8 mouse cellular contexts compared by ENCODE assay signal in genomic region chrX:71052481-71053216, GRCm38 (mm10). TPM values are rescaled to one million over a fixed set of nuclear protein-coding genes. Genes with fewer than 3 reads are reported as not detected.
A peak's percentile ranks its signal among the peaks of the same experiment; 100 is the strongest.
DNase-seq lines count a peak whose midpoint lies in the region; ATAC-seq lines count a peak whose summit lies in the region.

No protein-coding gene starts in this region.

- peak overlapping the region; percentile 55 for H3K4me3 ChIP-seq in forebrain, embryonic 12.5 days (replicated peaks)
- peak overlapping the region; percentile 55 for H3K4me3 ChIP-seq in intestine, embryonic 16.5 days (ENCODE audit: low read length)

- H3K4me2 ChIP-seq in forebrain, embryonic 12.5 days, result peak overlapping the region; percentile 67
- H3K4me2 ChIP-seq in intestine, embryonic 16.5 days (ENCODE audit: low read depth, low read length), result peak overlapping the region; percentile 71

- DNase-seq in gastrocnemius, adult 18-20 months (ENCODE audit: low spot score), result peak; percentile 4
- no peak for DNase-seq in gastrocnemius, adult 8-10 months (ENCODE audit: low spot score in 2 of 2)
- DNase-seq in R1 (ENCODE audit: low read depth, low spot score), result peak; percentile 19
- DNase-seq in lung, postnatal 14 days, result peak; percentile 26
- peak; percentile 15 for DNase-seq in splenic B cell, adult 2 months (ENCODE audit: low read depth, low spot score)
- no peak for DNase-seq in adrenal gland, postnatal 25 days

- peaks cover 13% of the 10 kb centered on the region for H3K4me1 ChIP-seq in forebrain, embryonic 12.5 days
- no peaks in the 10 kb centered on the region for H3K4me1 ChIP-seq in intestine, embryonic 16.5 days (ENCODE audit: control insufficient read depth, insufficient read depth, low read length)

- H3K9me3 ChIP-seq in forebrain, embryonic 12.5 days, result no peaks in the 10 kb centered on the region
- H3K9me3 ChIP-seq in intestine, embryonic 16.5 days (ENCODE audit: control insufficient read depth, low read length), result no peaks in the 10 kb centered on the region

- H3K27ac ChIP-seq in forebrain, embryonic 12.5 days, result peak overlapping the region; percentile 90
- H3K27ac ChIP-seq in intestine, embryonic 16.5 days (ENCODE audit: low read length), result no peak overlapping the region

- H3K27me3 ChIP-seq in forebrain, embryonic 12.5 days, result peaks cover 6% of the 10 kb centered on the region; the same call in 1 of the 2 replicates
- H3K27me3 ChIP-seq in intestine, embryonic 16.5 days (replicated peaks; ENCODE audit: control insufficient read depth, insufficient read depth, low read length), result peaks cover 28% of the 10 kb centered on the region
- no peaks in the 10 kb centered on the region for H3K27me3 ChIP-seq in splenic B cell, adult 2 months (ENCODE audit: control insufficient read depth, insufficient read depth, low read length, poor library complexity, severe bottlenecking)

- peak overlapping the region; percentile 68 for H3K9ac ChIP-seq in forebrain, embryonic 12.5 days
- no peak overlapping the region for H3K9ac ChIP-seq in intestine, embryonic 16.5 days (ENCODE audit: low read depth, low read length)

- 25% methylated on average over 7 of the region's 8 CpGs for WGBS in forebrain, embryonic 12.5 days
- WGBS in intestine, embryonic 16.5 days, result 41% methylated on average over 8 of the region's 8 CpGs

- ATAC-seq in forebrain, embryonic 12.5 days (ENCODE audit: low FRiP score), result peak; percentile 49
- peak; percentile 21; the same call in 1 of the 2 replicates for ATAC-seq in intestine, embryonic 16.5 days

- H3K36me3 ChIP-seq in forebrain, embryonic 12.5 days (replicated peaks), result no peaks in the 10 kb centered on the region
- no peaks in the 10 kb centered on the region for H3K36me3 ChIP-seq in intestine, embryonic 16.5 days (ENCODE audit: control insufficient read depth, insufficient read depth, low read length)
- H3K36me3 ChIP-seq in splenic B cell, adult 2 months (ENCODE audit: control insufficient read depth, insufficient read depth, low read length, poor library complexity, severe bottlenecking), result no peaks in the 10 kb centered on the region

RNA-seq across cellular contexts. Expression of gene Mamld1, which starts 2.6 kb away (rescaled TPM):
- 1 to 10 TPM; 1.8 to 2.2 TPM for total RNA-seq in gastrocnemius, adult 18-20 months (2021)
- total RNA-seq in gastrocnemius, adult 8-10 months (2022), result 1 to 10 TPM; 1.3 to 2.1 (median 1.6) TPM
- 8.2 and 9.7 TPM in 2 replicates for polyA plus RNA-seq in forebrain, embryonic 12.5 days (2016; fragmentation: Nextera tagmentation; extraction: Ambion mirVana)
- polyA plus RNA-seq in intestine, embryonic 16.5 days (2015; fragmentation: Nextera tagmentation; extraction: Ambion mirVana), result 1.0 and 1.5 TPM in 2 replicates
- 15.5 and 17.3 TPM in 2 replicates for total RNA-seq in adrenal gland, postnatal 25 days (2021)

Comparison
In these comparisons a context has a peak if more than half of its experiments do, and no peak if none do; other contexts are left out.
1. DNase-seq: peak in gastrocnemius, adult 18-20 months (single experiment), R1 (single experiment), lung, postnatal 14 days (single experiment) and splenic B cell, adult 2 months (single experiment); none in gastrocnemius, adult 8-10 months (0 of 2) and adrenal gland, postnatal 25 days (single experiment).